Mouse (Mus musculus) forebrain, embryonic 15.5 days (tissue): ENCODE results near the gene Itga10. TPM values are rescaled to one million over a fixed set of nuclear protein-coding genes. Genes with fewer than 3 reads are reported as not detected.

ENCODE experiments used
- ATAC-seq: fragments of 200-750 bp; cut with Nextera tagmentation; replicated peaks from 2 replicates; pipeline ENCODE4 v1.8.0; 2017; ENCODE audit warnings: mild to moderate bottlenecking, moderate TSS enrichment, moderate library complexity
- H3K27ac ChIP-seq: fragments of 300-500 bp; sonication (generic); replicated peaks from 2 replicates; pipeline ENCODE4 v1.5.1; 2015; ENCODE audit warnings: mild to moderate bottlenecking, inconsistent platforms
- H3K27me3 ChIP-seq: fragments of 300-500 bp; sonication (generic); 2 replicates; pipeline ENCODE4 v1.6.1; 2015; ENCODE audit warnings: inconsistent platforms
- H3K36me3 ChIP-seq: fragments of 300-500 bp; sonication (generic); 2 replicates; pipeline ENCODE4 v1.6.1; 2015; ENCODE audit warnings: mild to moderate bottlenecking, inconsistent platforms
- H3K4me1 ChIP-seq: fragments of 300-500 bp; sonication (generic); 2 replicates; pipeline ENCODE4 v1.6.1; 2015; ENCODE audit warnings: inconsistent platforms
- H3K4me2 ChIP-seq: fragments of 300-500 bp; sonication (generic); replicated peaks from 2 replicates; pipeline ENCODE4 v1.6.1; 2015; ENCODE audit warnings: mild to moderate bottlenecking, inconsistent platforms
- H3K4me3 ChIP-seq: fragments of 300-500 bp; sonication (generic); 2 replicates; pipeline ENCODE4 v1.5.1; 2015; ENCODE audit warnings: mild to moderate bottlenecking, inconsistent platforms
- H3K9ac ChIP-seq: fragments of 300-500 bp; sonication (generic); replicated peaks from 2 replicates; pipeline ENCODE4 v1.6.1; 2015; ENCODE audit warnings: mild to moderate bottlenecking, inconsistent platforms
- H3K9me3 ChIP-seq: fragments of 300-500 bp; sonication (generic); 2 replicates; pipeline ENCODE4 v1.6.1; 2016; ENCODE audit warnings: inconsistent platforms
- WGBS: fragments of 180-500 bp; shearing (Covaris S2); methylation state at CpG from one replicate; pipeline ENCODE4 v1.1.7; 2015; ENCODE audit warnings: mixed read lengths; 5-methylcytosine and 5-hydroxymethylcytosine counted together
- polyA plus RNA-seq: library from polyadenylated mRNA; unstranded; fragments of >200 nt; fragmentation: Nextera tagmentation; extraction: Ambion mirVana; gene quantifications from 2 replicates; pipeline ENCODE4 v1.2.1, GENCODE M21; 2015

Gene Itga10
- polyA plus RNA-seq, 1 experiment from 2014 or later = 0.55 TPM

DNA sequence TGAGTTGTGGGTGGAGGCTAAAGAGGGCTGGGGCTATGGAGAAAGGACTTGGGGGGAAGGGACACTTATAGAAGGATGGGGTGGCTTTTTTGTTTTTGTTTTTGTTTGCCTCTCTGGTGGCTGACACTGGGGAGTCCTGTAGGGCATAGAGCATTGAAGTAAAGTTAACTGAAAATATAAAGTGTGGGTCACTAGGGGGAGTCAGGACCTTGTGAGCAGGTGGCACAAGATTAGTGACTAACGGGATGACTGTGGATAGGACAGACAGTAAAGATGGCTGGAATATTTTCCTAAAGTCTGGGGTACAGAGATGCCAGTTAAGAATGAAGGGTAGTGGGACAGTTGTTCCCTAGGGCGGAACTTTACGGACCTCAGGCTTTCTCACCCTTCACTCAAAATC, 44.9 kb downstream of the Itga10 start:
- no peak overlapping the region for H3K27ac ChIP-seq
- no peak for ATAC-seq
- H3K4me1 ChIP-seq = peaks cover 1% of the 10 kb centered on the region; the same call in 1 of the 2 replicates
- no peak overlapping the region for H3K9ac ChIP-seq
- H3K4me2 ChIP-seq = no peak overlapping the region
- no peaks in the 10 kb centered on the region for H3K27me3 ChIP-seq
- H3K4me3 ChIP-seq = no peak overlapping the region
- no peaks in the 10 kb centered on the region for H3K9me3 ChIP-seq
- WGBS = 53% methylated on average over 3 of the region's 3 CpGs
- no peaks in the 10 kb centered on the region for H3K36me3 ChIP-seq

DNA sequence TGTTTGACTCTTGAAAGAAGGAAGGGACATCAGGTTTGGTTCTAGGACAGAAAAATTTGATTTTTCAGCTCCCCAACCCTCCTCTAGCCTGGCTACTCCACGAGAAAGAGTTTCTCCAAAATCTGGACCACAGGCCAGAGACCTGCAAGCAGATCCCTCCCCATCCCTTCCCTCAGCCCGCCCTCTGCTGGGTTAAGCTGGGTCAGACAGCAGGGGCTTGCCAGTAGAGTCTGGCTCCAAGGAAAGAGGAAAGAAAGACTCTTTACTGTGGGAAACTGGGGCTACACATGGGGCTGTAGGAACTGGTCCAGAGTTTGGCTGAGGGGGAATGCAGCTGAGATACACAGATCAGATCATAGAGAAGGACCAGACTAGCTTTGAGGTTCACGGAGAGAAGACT, 47.1 kb downstream of the Itga10 start:
- Histone ChIP-seq H3K27me3 (no peaks in the 10 kb centered on the region), H3K4me1 (peaks cover 8% of the 10 kb centered on the region), H3K4me3 (no peak overlapping the region), H3K27ac (no peak overlapping the region), H3K4me2 (no peak overlapping the region), H3K9me3 (no peaks in the 10 kb centered on the region), H3K36me3 (no peaks in the 10 kb centered on the region), H3K9ac (no peak overlapping the region)
- 12% methylated on average over 3 of the region's 3 CpGs for WGBS
- no peak for ATAC-seq

DNA sequence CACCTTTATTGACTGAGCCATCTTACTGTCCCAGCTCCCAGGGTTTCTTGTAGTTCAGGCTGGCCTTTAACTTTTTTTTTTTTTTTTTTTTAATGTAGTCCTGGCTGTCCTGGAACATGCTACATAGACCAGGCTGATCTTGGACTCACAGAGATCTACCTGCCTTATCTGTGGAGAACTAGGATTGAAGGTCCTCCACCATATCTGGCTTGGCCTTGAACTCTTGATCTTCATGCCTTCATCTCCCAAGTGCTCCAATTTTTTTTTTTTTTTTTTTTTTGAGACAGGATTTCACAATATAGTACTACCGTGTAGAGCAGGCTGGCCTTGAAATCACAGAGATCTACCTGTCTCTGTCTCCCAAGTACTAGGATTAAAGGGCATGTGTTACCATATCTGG, 48.2 kb downstream of the Itga10 start:
- no peak for ATAC-seq

DNA sequence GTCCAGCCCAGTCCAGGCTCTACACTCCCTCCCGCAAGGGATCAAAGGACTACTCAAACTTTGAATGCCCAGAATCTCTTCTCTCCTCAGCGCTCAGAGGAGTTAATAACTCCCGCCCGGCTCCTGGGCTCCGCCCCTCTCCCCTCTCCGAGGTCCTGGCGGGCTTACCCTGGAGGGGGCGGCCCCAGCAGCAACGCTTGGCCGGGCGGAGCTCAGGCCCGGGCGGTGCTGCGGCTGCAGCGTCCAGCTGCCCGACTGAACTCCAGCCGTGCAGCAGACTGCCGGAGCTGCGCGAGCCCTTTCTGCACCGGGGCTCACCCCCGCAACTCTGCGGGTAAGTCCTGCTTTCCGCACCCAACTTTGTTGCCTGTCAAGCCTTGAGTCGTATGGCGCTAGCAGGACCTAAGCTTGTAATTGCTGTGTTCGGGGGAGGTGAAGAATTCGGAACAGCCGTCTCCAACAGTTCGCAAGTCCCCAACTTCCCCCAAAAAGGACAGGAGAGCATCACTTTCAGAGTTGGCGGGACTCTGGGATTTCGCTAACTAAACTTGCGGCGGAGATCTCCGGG, 50.9 kb downstream of the Itga10 start, which contains the start of gene Pias3:
TSS of gene Pias3 (plus strand) at position 187 of the 568 bp plus-strand sequence.
- under 1% methylated on average over 35 of the region's 35 CpGs for WGBS
- Histone ChIP-seq H3K36me3 (no peaks in the 10 kb centered on the region), H3K4me1 (peaks cover 11% of the 10 kb centered on the region), H3K9ac (peak within 1 kb of the TSS; percentile 82), H3K4me2 (peak within 1 kb of the TSS; percentile 75), H3K9me3 (no peaks in the 10 kb centered on the region), H3K27me3 (no peaks in the 10 kb centered on the region), H3K27ac (peak within 1 kb of the TSS; percentile 88), H3K4me3 (peak within 1 kb of the TSS; percentile 94)
- ATAC-seq = peak; percentile 61

More for the DNA sequence above, 48.2 kb downstream of the Itga10 start:
- Histone ChIP-seq H3K4me3 (no peak overlapping the region), H3K9me3 (no peaks in the 10 kb centered on the region), H3K36me3 (no peaks in the 10 kb centered on the region), H3K27me3 (no peaks in the 10 kb centered on the region), H3K4me2 (no peak overlapping the region), H3K9ac (no peak overlapping the region), H3K4me1 (peaks cover 11% of the 10 kb centered on the region), H3K27ac (no peak overlapping the region)
- 87% methylated on average over 1 of the region's 1 CpGs for WGBS

- Histone ChIP-seq H3K4me3 (peak overlapping the region; percentile 94), H3K36me3 (0 out of 2 replicates have a peak, but pooled peaks cover 1% of the 10 kb centered on the region), H3K9ac (peak overlapping the region; percentile 82), H3K4me2 (peak overlapping the region; percentile 75), H3K9me3 (no peaks in the 10 kb centered on the region), H3K27ac (peak overlapping the region; percentile 88), H3K27me3 (no peaks in the 10 kb centered on the region), H3K4me1 (peaks cover 11% of the 10 kb centered on the region)
- peak; percentile 91 for ATAC-seq
- under 1% methylated on average over 85 of the region's 85 CpGs for WGBS
Measured at GRCm38 (mm10) chr3:96696766-96697732, 51.7 kb downstream of the Itga10 start.

GRCm38 (mm10) chr3:96698993-96699690, 53.8 kb downstream of the Itga10 start:
- no peaks in the 10 kb centered on the region for H3K27me3 ChIP-seq
- H3K9ac ChIP-seq = no peak overlapping the region
- no peak overlapping the region for H3K4me2 ChIP-seq
- H3K4me1 ChIP-seq = peaks cover 11% of the 10 kb centered on the region
- peaks cover 8% of the 10 kb centered on the region; the same call in 1 of the 2 replicates for H3K36me3 ChIP-seq
- no peak overlapping the region for H3K27ac ChIP-seq
- no peak overlapping the region for H3K4me3 ChIP-seq
- no peak for ATAC-seq
- 57% methylated on average over 19 of the region's 19 CpGs for WGBS
- no peaks in the 10 kb centered on the region for H3K9me3 ChIP-seq

DNA sequence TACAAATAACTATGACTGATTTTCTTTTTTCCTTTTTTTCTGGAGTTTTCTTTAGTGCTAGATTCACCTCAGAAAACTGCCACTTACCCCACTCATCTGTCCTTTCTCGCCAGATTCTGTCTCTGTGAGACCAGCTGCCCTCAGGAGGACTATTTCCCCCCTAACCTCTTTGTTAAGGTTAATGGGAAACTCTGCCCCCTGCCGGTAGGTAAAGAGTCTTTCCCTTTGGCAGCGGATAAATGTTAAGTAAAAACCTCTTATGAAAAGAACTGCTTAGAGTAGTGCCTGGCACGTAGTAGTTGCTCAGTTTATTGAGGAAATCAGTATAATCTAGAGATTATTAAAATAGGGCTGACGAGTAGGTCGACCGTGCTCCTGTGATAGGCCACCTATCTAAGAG, 55.0 kb downstream of the Itga10 start:
- H3K9ac ChIP-seq = no peak overlapping the region
- WGBS = 46% methylated on average over 7 of the region's 7 CpGs
- H3K36me3 ChIP-seq = peaks cover 16% of the 10 kb centered on the region
- H3K4me1 ChIP-seq = peaks cover 11% of the 10 kb centered on the region
- no peak overlapping the region for H3K27ac ChIP-seq
- no peak for ATAC-seq
- H3K4me2 ChIP-seq = no peak overlapping the region
- no peaks in the 10 kb centered on the region for H3K9me3 ChIP-seq
- no peak overlapping the region for H3K4me3 ChIP-seq
- no peaks in the 10 kb centered on the region for H3K27me3 ChIP-seq

DNA sequence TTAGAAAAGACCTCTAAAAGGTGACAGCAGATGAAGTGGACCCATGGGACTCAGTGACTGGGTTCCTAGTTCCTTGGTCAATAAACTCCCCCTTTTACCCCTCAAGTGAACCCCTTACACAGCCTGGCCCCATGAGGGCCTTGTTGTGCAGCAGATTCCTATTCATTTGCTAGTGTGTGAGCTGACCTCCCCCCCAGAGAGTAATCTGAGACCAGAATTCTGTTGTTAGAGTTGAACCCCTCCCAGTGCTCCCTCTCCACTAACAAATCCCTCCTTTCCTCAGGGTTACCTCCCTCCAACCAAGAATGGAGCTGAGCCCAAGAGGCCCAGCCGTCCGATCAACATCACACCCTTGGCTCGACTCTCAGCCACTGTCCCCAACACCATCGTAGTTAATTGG, 55.6 kb downstream of the Itga10 start:
- no peaks in the 10 kb centered on the region for H3K9me3 ChIP-seq
- H3K9ac ChIP-seq = no peak overlapping the region
- H3K27ac ChIP-seq = no peak overlapping the region
- H3K4me2 ChIP-seq = no peak overlapping the region
- H3K36me3 ChIP-seq = peaks cover 16% of the 10 kb centered on the region
- H3K4me3 ChIP-seq = no peak overlapping the region
- no peaks in the 10 kb centered on the region for H3K27me3 ChIP-seq
- peaks cover 9% of the 10 kb centered on the region for H3K4me1 ChIP-seq
- ATAC-seq = no peak
- WGBS = 81% methylated on average over 4 of the region's 4 CpGs

DNA sequence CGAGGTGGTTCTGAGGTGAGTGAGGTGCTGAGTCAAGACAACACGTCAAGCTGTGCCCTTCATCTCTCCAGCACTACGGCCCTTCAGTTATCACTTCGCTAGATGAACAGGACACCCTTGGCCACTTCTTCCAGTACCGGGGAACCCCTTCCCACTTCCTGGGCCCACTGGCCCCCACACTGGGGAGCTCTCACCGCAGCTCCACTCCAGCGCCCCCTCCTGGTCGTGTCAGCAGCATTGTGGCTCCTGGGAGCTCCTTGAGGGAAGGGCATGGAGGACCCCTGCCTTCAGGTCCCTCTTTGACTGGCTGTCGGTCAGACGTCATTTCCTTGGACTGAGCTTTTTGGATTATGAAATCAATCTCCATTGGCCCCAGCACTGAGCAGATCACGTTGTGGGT, 59.4 kb downstream of the Itga10 start:
- no peak overlapping the region for H3K27ac ChIP-seq
- H3K27me3 ChIP-seq = no peaks in the 10 kb centered on the region
- H3K4me2 ChIP-seq = no peak overlapping the region
- no peak overlapping the region for H3K4me3 ChIP-seq
- H3K36me3 ChIP-seq = peaks cover 16% of the 10 kb centered on the region
- 64% methylated on average over 11 of the region's 11 CpGs for WGBS
- no peak for ATAC-seq
- no peaks in the 10 kb centered on the region for H3K9me3 ChIP-seq
- H3K9ac ChIP-seq = no peak overlapping the region
- H3K4me1 ChIP-seq = peaks cover 6% of the 10 kb centered on the region; the same call in 1 of the 2 replicates

DNA sequence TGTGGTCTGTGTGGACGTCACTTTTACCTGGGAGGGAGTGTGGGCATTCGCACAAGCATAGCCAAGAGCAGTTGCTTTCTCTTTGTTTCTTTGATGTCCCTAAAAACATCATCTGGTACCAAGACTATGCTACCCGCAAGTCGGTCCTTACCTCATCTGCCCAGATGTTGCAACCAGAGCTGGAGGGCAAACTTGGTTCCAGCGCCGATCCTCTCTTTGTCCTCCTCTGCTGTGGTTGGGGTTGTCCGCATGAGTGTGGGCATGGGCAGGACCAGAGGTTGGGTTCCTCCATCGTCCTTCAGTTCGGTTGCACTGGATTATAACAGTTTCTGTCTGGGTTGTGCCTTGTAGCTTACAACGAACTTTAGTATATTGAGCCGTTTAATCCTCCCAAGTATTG, 60.8 kb downstream of the Itga10 start:
- no peaks in the 10 kb centered on the region for H3K9me3 ChIP-seq
- ATAC-seq = no peak
- WGBS = 90% methylated on average over 11 of the region's 11 CpGs
- no peaks in the 10 kb centered on the region for H3K27me3 ChIP-seq
- peaks cover 27% of the 10 kb centered on the region for H3K36me3 ChIP-seq
- H3K4me1 ChIP-seq = peaks cover 6% of the 10 kb centered on the region; the same call in 1 of the 2 replicates
- no peak overlapping the region for H3K27ac ChIP-seq
- no peak overlapping the region for H3K4me2 ChIP-seq
- H3K9ac ChIP-seq = no peak overlapping the region
- H3K4me3 ChIP-seq = no peak overlapping the region

DNA sequence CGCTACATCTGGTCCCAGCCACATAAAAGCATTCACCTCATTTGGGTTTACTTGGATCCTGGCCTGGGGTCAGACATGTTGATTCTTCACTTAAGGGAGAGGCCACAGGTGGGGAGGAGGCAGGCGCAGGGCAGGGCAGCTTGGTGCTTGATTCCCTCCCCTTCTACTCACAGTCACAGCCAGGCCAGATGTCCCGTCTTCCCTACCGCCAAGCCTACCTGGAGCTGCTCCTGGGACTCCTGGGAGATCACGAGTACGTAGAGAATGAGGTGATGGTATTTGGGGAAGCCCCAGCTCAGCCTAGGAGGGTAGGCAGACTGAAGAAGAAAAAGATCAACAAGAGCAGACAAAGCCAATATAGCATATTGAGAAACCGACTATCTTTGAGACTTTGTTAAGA, 61.6 kb downstream of the Itga10 start:
- Histone ChIP-seq H3K4me1 (peaks cover 6% of the 10 kb centered on the region; the same call in 1 of the 2 replicates), H3K9ac (no peak overlapping the region), H3K4me2 (no peak overlapping the region), H3K27me3 (no peaks in the 10 kb centered on the region), H3K4me3 (no peak overlapping the region), H3K27ac (no peak overlapping the region), H3K36me3 (peaks cover 34% of the 10 kb centered on the region), H3K9me3 (no peaks in the 10 kb centered on the region)
- 80% methylated on average over 7 of the region's 7 CpGs for WGBS
- no peak for ATAC-seq
